9 mouse cellular contexts compared by ENCODE assay signal in genomic region chr9:119893881-119894280, GRCm38 (mm10). TPM values are rescaled to one million over a fixed set of nuclear protein-coding genes. Genes with fewer than 3 reads are reported as not detected.
DNase-seq lines count a peak whose midpoint lies in the region; ATAC-seq and TF ChIP-seq lines count a peak whose summit lies in the region.
"Had no signal": no experiment of that assay in that cellular context is flagged by ENCODE, and none has a peak within 500 bp of the region (broad histone marks: within the 10 kb centered on the region; RNA-seq: fewer than 3 reads in every experiment).

No protein-coding gene starts in this region.

- H3K36me3 ChIP-seq in kidney, postnatal 0 days (ENCODE audit: insufficient read depth, low read length): no peaks in the 10 kb centered on the region; the same call in 1 of the 2 replicates
- H3K36me3 ChIP-seq in hindbrain, embryonic 14.5 days (replicated peaks; ENCODE audit: control insufficient read depth, insufficient read depth): no peaks in the 10 kb centered on the region
- H3K36me3 ChIP-seq in midbrain, embryonic 14.5 days (ENCODE audit: control insufficient read depth, insufficient read depth, low read length): 0 out of 2 replicates have a peak, but pooled peaks cover 4% of the 10 kb centered on the region

- H3K9ac ChIP-seq in kidney, postnatal 0 days (ENCODE audit: low read depth, low read length): no peak overlapping the region
- peak overlapping the region; percentile 80; the same call in 1 of the 2 replicates for H3K9ac ChIP-seq in hindbrain, embryonic 14.5 days
- H3K9ac ChIP-seq in midbrain, embryonic 14.5 days (replicated peaks; ENCODE audit: low read length): peak overlapping the region; percentile 81; the same call in 1 of the 2 replicates

- no peak for ATAC-seq in kidney, postnatal 0 days (replicated peaks; ENCODE audit: low FRiP score, low read depth)
- no peak for ATAC-seq in hindbrain, embryonic 14.5 days (ENCODE audit: low FRiP score)
- no peak for ATAC-seq in midbrain, embryonic 14.5 days (ENCODE audit: low FRiP score, low TSS enrichment)

- no peak for TF ChIP-seq POLR2A in cortical plate, adult 2 months (IDR thresholded peaks at IDR 0.05; ENCODE audit: extremely low read depth, insufficient read depth, low read length)

- peak overlapping the region; percentile 90; the same call in 1 of the 2 replicates for H3K4me2 ChIP-seq in kidney, postnatal 0 days (ENCODE audit: low read length)
- peak overlapping the region; percentile 89 for H3K4me2 ChIP-seq in hindbrain, embryonic 14.5 days (replicated peaks)
- H3K4me2 ChIP-seq in midbrain, embryonic 14.5 days (ENCODE audit: low read length): peak overlapping the region; percentile 86

- no peak for TF ChIP-seq CTCF in kidney, postnatal 0 days (IDR thresholded peaks at IDR 0.05; ENCODE audit: low read depth)
- no peak for TF ChIP-seq CTCF in cortical plate, adult 2 months (IDR thresholded peaks at IDR 0.05; ENCODE audit: extremely low read depth, insufficient read depth, low read length)

- H3K27ac ChIP-seq in kidney, postnatal 0 days: peak overlapping the region; percentile 75; the same call in 1 of the 2 replicates
- H3K27ac ChIP-seq in cortical plate, adult 2 months (ENCODE audit: insufficient read depth, low read length): no peak overlapping the region
- H3K27ac ChIP-seq in hindbrain, embryonic 14.5 days: no peak overlapping the region
- no peak overlapping the region for H3K27ac ChIP-seq in midbrain, embryonic 14.5 days (replicated peaks; ENCODE audit: low read depth, low read length)

- 84% methylated on average over 5 of the region's 5 CpGs for WGBS in kidney, postnatal 0 days
- WGBS in hindbrain, embryonic 14.5 days: 91% methylated on average over 5 of the region's 5 CpGs
- WGBS in midbrain, embryonic 14.5 days: 86% methylated on average over 5 of the region's 5 CpGs

- H3K4me3 ChIP-seq in kidney, postnatal 0 days (replicated peaks; ENCODE audit: low read depth, low read length): no peak overlapping the region
- H3K4me3 ChIP-seq in cortical plate, adult 2 months (ENCODE audit: insufficient read depth, low read length): peak overlapping the region; percentile 53; the same call in 1 of the 2 replicates
- peak overlapping the region; percentile 85; the same call in 1 of the 2 replicates for H3K4me3 ChIP-seq in hindbrain, embryonic 14.5 days (replicated peaks; ENCODE audit: low read length)
- no peak overlapping the region for H3K4me3 ChIP-seq in midbrain, embryonic 14.5 days (replicated peaks; ENCODE audit: low read depth, low read length)

- intact Hi-C loops in left cerebral cortex, postnatal 10 days (cut with DNase I): loop anchor here (10.0 kb wide), 1 partner anchor 249 kb away; no protein-coding TSS in a partner anchor

- no peaks in the 10 kb centered on the region for H3K27me3 ChIP-seq in kidney, postnatal 0 days (ENCODE audit: insufficient read depth, low read length)
- H3K27me3 ChIP-seq in hindbrain, embryonic 14.5 days (ENCODE audit: control insufficient read depth, insufficient read depth, low read length): 0 out of 2 replicates have a peak, but pooled peaks cover 6% of the 10 kb centered on the region
- H3K27me3 ChIP-seq in midbrain, embryonic 14.5 days (ENCODE audit: control insufficient read depth, insufficient read depth, low read length): no peaks in the 10 kb centered on the region
- H3K27me3 ChIP-seq: Patski had no signal

- no peak for DNase-seq in kidney, postnatal 0 days (ENCODE audit: low spot score)
- no peak for DNase-seq in kidney, postnatal 10 days
- DNase-seq in hindbrain, embryonic 14.5 days (ENCODE audit: low spot score): no peak
- no peak for DNase-seq in midbrain, embryonic 14.5 days
- DNase-seq in thymus, postnatal 10 days (ENCODE audit: low spot score in 2 of 2): no peak
- no peak for DNase-seq in left cerebral cortex, adult 11 months (ENCODE audit: low spot score)
- DNase-seq in left cerebral cortex, postnatal 10 days (ENCODE audit: extremely low spot score in 1 of 2, low spot score in 2 of 2): no peak

- H3K9me3 ChIP-seq in kidney, postnatal 0 days (replicated peaks; ENCODE audit: low read length): no peaks in the 10 kb centered on the region
- no peaks in the 10 kb centered on the region for H3K9me3 ChIP-seq in hindbrain, embryonic 14.5 days (ENCODE audit: control insufficient read depth, low read length)
- H3K9me3 ChIP-seq in midbrain, embryonic 14.5 days (ENCODE audit: control insufficient read depth, low read length): no peaks in the 10 kb centered on the region

- peaks cover 8% of the 10 kb centered on the region; the same call in 1 of the 2 replicates for H3K4me1 ChIP-seq in kidney, postnatal 0 days (replicated peaks; ENCODE audit: insufficient read depth, low read length)
- peaks cover 3% of the 10 kb centered on the region; the same call in 1 of the 2 replicates for H3K4me1 ChIP-seq in cortical plate, adult 2 months (ENCODE audit: control insufficient read depth, insufficient read depth, low read length)
- H3K4me1 ChIP-seq in hindbrain, embryonic 14.5 days (replicated peaks; ENCODE audit: control insufficient read depth, insufficient read depth, low read length): peaks cover 12% of the 10 kb centered on the region
- H3K4me1 ChIP-seq in midbrain, embryonic 14.5 days (ENCODE audit: control insufficient read depth, insufficient read depth, low read length): peaks cover 13% of the 10 kb centered on the region

RNA-seq across cellular contexts. Expression of gene Wdr48, which starts 0.8 kb away (rescaled TPM):
- polyA plus RNA-seq in kidney, postnatal 0 days (2015; fragmentation: Nextera tagmentation; extraction: Ambion mirVana): 30.8 and 31.1 TPM in 2 replicates
- 68.8 and 76.2 TPM in 2 replicates for polyA plus RNA-seq in cortical plate, adult 2 months (2012; rRNA removed)
- polyA plus RNA-seq in hindbrain, embryonic 14.5 days (2014; fragmentation: Nextera tagmentation; extraction: Ambion mirVana): 63.6 and 66.9 TPM in 2 replicates
- polyA plus RNA-seq in midbrain, embryonic 14.5 days (2014; fragmentation: Nextera tagmentation; extraction: Ambion mirVana): 65.5 and 75.6 TPM in 2 replicates
- total RNA-seq in left cerebral cortex, postnatal 10 days (2021): 10 to 100 TPM; 75.7 to 85.8 TPM

RNA-seq across cellular contexts. Expression of gene Gorasp1, which starts 43.5 kb away (rescaled TPM):
- 18.3 and 19.1 TPM in 2 replicates for polyA plus RNA-seq in kidney, postnatal 0 days (2015; fragmentation: Nextera tagmentation; extraction: Ambion mirVana)
- 20.0 and 20.6 TPM in 2 replicates for polyA plus RNA-seq in cortical plate, adult 2 months (2012; rRNA removed)
- 24.3 and 27.9 TPM in 2 replicates for polyA plus RNA-seq in hindbrain, embryonic 14.5 days (2014; fragmentation: Nextera tagmentation; extraction: Ambion mirVana)
- polyA plus RNA-seq in midbrain, embryonic 14.5 days (2014; fragmentation: Nextera tagmentation; extraction: Ambion mirVana): 25.2 and 31.7 TPM in 2 replicates
- 10 to 100 TPM; 26.1 to 26.2 TPM for total RNA-seq in left cerebral cortex, postnatal 10 days (2021)

RNA-seq across cellular contexts. Expression of gene Ttc21a, which starts 43.5 kb away (rescaled TPM):
- polyA plus RNA-seq in kidney, postnatal 0 days (2015; fragmentation: Nextera tagmentation; extraction: Ambion mirVana): 0.03 and 0.06 TPM in 2 replicates
- 0.26 and 0.63 TPM in 2 replicates for polyA plus RNA-seq in cortical plate, adult 2 months (2012; rRNA removed)
- polyA plus RNA-seq in hindbrain, embryonic 14.5 days (2014; fragmentation: Nextera tagmentation; extraction: Ambion mirVana): 1.2 TPM in 2 replicates
- polyA plus RNA-seq in midbrain, embryonic 14.5 days (2014; fragmentation: Nextera tagmentation; extraction: Ambion mirVana): 0.45 and 0.49 TPM in 2 replicates
- 1 to 10 TPM; 1.1 TPM for total RNA-seq in left cerebral cortex, postnatal 10 days (2021)

Comparison
In these comparisons a context has a peak if more than half of its experiments do, and no peak if none do; other contexts are left out.
1. H3K4me3 ChIP-seq: peak in cortical plate, adult 2 months (single experiment) and hindbrain, embryonic 14.5 days (single experiment); none in kidney, postnatal 0 days (single experiment) and midbrain, embryonic 14.5 days (single experiment).
2. Peak in every context shown above with its lines, with median percentiles within 50 percentile points of each other: H3K4me2 ChIP-seq.